7 mouse cellular contexts compared by ENCODE assay signal in the genomic region with DNA sequence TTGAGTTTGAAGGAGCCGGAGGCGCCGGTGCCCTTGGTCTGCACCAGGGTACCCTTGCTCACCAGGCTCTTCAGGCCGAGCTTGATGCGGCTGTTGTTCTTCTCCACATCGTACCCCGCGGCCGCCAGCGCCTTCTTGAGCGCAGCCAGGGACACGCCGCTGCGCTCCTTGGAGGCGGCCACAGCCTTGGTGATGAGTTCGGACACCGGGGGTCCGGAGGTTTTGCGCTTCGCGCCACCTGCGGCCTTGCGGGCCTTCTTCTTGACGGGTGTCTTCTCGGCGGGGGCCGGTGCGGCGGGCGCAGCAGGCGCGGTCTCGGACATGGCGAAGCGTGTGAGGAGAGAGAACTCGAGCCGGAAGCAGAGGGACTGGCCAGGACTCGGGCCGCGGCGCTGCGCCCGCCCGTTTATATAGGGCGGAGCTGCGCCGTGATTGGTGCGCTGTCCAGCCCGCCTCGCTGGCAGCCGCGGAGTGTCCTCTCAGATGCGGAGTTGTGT. TPM values are rescaled to one million over a fixed set of nuclear protein-coding genes. Genes with fewer than 3 reads are reported as not detected.
DNase-seq lines count a peak whose midpoint lies in the region; ATAC-seq lines count a peak whose summit lies in the region.
"Not testable (repeated sequence)": the region's sequence is repeated elsewhere in the genome, so short reads cannot be mapped to it uniquely, and the experiment has no call there.

A gene (minus strand): TSS at position 384 of the 497 bp plus-strand sequence.

- peak; percentile 93 for ATAC-seq in intestine, embryonic 15.5 days

- not testable (repeated sequence) for H3K9me3 ChIP-seq in intestine, embryonic 15.5 days; midbrain, embryonic 10.5 days (replicated peaks)

- H3K27me3 ChIP-seq in intestine, embryonic 15.5 days (replicated peaks), result not testable (repeated sequence)
- H3K27me3 ChIP-seq in midbrain, embryonic 10.5 days (ENCODE audit: low read depth, poor library complexity, severe bottlenecking), result peaks cover 23% of the 10 kb centered on the region

- under 1% methylated on average over 53 of the region's 53 CpGs for WGBS in intestine, embryonic 15.5 days
- under 1% methylated on average over 53 of the region's 53 CpGs for WGBS in midbrain, embryonic 10.5 days

- H3K4me3 ChIP-seq in intestine, embryonic 15.5 days (replicated peaks), result peak within 1 kb of the TSS; percentile 61
- H3K4me3 ChIP-seq in midbrain, embryonic 10.5 days, result peak within 1 kb of the TSS; percentile 70

- peak; percentile 90 to 94 for DNase-seq in adrenal gland, adult 18-20 months (ENCODE audit: low spot score in 2 of 2)
- DNase-seq in embryo, embryonic 11 days, result peak; percentile 93
- DNase-seq in gastrocnemius, postnatal 36 days, result peak; percentile 84 to 85
- peak; percentile 88 to 92 for DNase-seq in left cerebral cortex, postnatal 25 days (ENCODE audit: low spot score in 2 of 2)
- DNase-seq in midbrain, embryonic 10.5 days (ENCODE audit: low spot score), result peak; percentile 91
- DNase-seq in right cerebral cortex, postnatal 4 days, result peak; percentile 81

- intact Hi-C loops in gastrocnemius, postnatal 36 days (cut with DNase I), result loop anchor here (5.0 to 10.0 kb wide), 2 partner anchors 75 to 113 kb away; a partner anchor contains a TSS
- intact Hi-C loops in left cerebral cortex, postnatal 25 days (cut with DNase I), result loop anchor here (1.0 to 5.0 kb wide), 4 partner anchors 62 to 1905 kb away; a partner anchor contains a TSS

- peak within 1 kb of the TSS; percentile 97 for H3K27ac ChIP-seq in intestine, embryonic 15.5 days
- peak within 1 kb of the TSS; percentile 96 for H3K27ac ChIP-seq in midbrain, embryonic 10.5 days (replicated peaks)

- peak within 1 kb of the TSS; percentile 90 for H3K4me2 ChIP-seq in intestine, embryonic 15.5 days (replicated peaks)

- H3K9ac ChIP-seq in intestine, embryonic 15.5 days, result peak within 1 kb of the TSS; percentile 84

- H3K36me3 ChIP-seq in intestine, embryonic 15.5 days; midbrain, embryonic 10.5 days: not testable (repeated sequence)

- H3K4me1 ChIP-seq in intestine, embryonic 15.5 days (replicated peaks), result not testable (repeated sequence)
- H3K4me1 ChIP-seq in midbrain, embryonic 10.5 days, result peaks cover 20% of the 10 kb centered on the region

RNA-seq across cellular contexts. Expression of the gene that starts here (rescaled TPM):
- 10 to 100 TPM; 33.6 to 39.8 TPM for total RNA-seq in adrenal gland, adult 18-20 months (2021)
- total RNA-seq in gastrocnemius, postnatal 36 days (2021), result 10 to 100 TPM; 42.9 to 50.8 TPM
- polyA plus RNA-seq in intestine, embryonic 15.5 days (2015; fragmentation: Nextera tagmentation; extraction: Ambion mirVana), result 17.6 and 21.2 TPM in 2 replicates
- 10 to 100 TPM; 53.2 to 67.9 TPM for total RNA-seq in left cerebral cortex, postnatal 25 days (2021)
- polyA plus RNA-seq in midbrain, embryonic 10.5 days (2016; fragmentation: Nextera tagmentation; extraction: Ambion mirVana), result 18.0 and 22.4 TPM in 2 replicates

Comparison
In these comparisons a context has a peak if more than half of its experiments do, and no peak if none do; other contexts are left out.
1. Peak in every context shown above with its lines: DNase-seq, ATAC-seq, H3K4me3 ChIP-seq and H3K27ac ChIP-seq.